Mouse (Mus musculus) myocyte (in vitro differentiated cells): Measurements from ENCODE around the gene Susd6.

ENCODE experiments used
- CEBPB ChIP-seq: IDR thresholded peaks from 2 replicates; pipeline ENCODE4 v1.6.1; 2011; ENCODE audit warnings: mild to moderate bottlenecking, moderate library complexity; ENCODE audit not compliant: poor library complexity, insufficient read depth, severe bottlenecking
- E2F4 ChIP-seq: IDR thresholded peaks from one replicate; pipeline ENCODE4 v1.6.1; 2011; ENCODE audit warnings: mild to moderate bottlenecking, control low read depth, moderate library complexity; ENCODE audit not compliant: insufficient read depth
- MAX ChIP-seq: IDR thresholded peaks from one replicate; pipeline ENCODE4 v1.6.1; 2011; ENCODE audit warnings: low read depth, mild to moderate bottlenecking, control low read depth
- MYOD1 ChIP-seq, 3 experiments: IDR thresholded peaks; one replicate each; pipeline ENCODE4 v1.6.1; 2011; ENCODE audit warnings: control low read depth in 2 of 3, low read depth in 2 of 3, mild to moderate bottlenecking in 2 of 3, moderate library complexity in 1 of 3; ENCODE audit not compliant: insufficient read length in 2 of 3, control insufficient read depth in 1 of 3
- MYOG ChIP-seq, 3 experiments: IDR thresholded peaks; one replicate each; pipeline ENCODE4 v1.6.1; 2011; ENCODE audit warnings: control low read depth in 2 of 3, low read depth in 2 of 3, mild to moderate bottlenecking in 2 of 3; ENCODE audit not compliant: insufficient read length in 2 of 3, control insufficient read depth in 1 of 3, insufficient read depth in 1 of 3
- POLR2A ChIP-seq: IDR thresholded peaks from one replicate; pipeline ENCODE4 v1.6.1; 2011; ENCODE audit warnings: low read depth, mild to moderate bottlenecking, control low read depth, moderate library complexity; ENCODE audit not compliant: insufficient read length
- POLR2AphosphoS2 ChIP-seq: IDR thresholded peaks from one replicate; pipeline ENCODE4 v1.6.1; 2011; ENCODE audit warnings: low read depth, control low read depth; ENCODE audit not compliant: insufficient read length
- REST ChIP-seq: IDR thresholded peaks from one replicate; pipeline ENCODE4 v1.6.1; 2011; ENCODE audit warnings: mild to moderate bottlenecking, control low read depth, moderate library complexity; ENCODE audit not compliant: insufficient read depth, insufficient read length
- SRF ChIP-seq: IDR thresholded peaks from one replicate; pipeline ENCODE4 v1.6.1; 2011; ENCODE audit warnings: low read depth; ENCODE audit not compliant: control insufficient read depth, insufficient read length
- TCF12 ChIP-seq: IDR thresholded peaks from one replicate; pipeline ENCODE4 v1.6.1; 2011; ENCODE audit warnings: mild to moderate bottlenecking, control low read depth; ENCODE audit not compliant: poor library complexity, insufficient read depth, severe bottlenecking
- TCF3 ChIP-seq: IDR thresholded peaks from one replicate; pipeline ENCODE4 v1.6.1; 2011; ENCODE audit warnings: low read depth, control low read depth; ENCODE audit not compliant: insufficient read length
- USF1 ChIP-seq: IDR thresholded peaks from one replicate; pipeline ENCODE4 v1.6.1; 2011; ENCODE audit warnings: low read depth, mild to moderate bottlenecking, control low read depth, moderate library complexity

- TF ChIP-seq POLR2A = no peak
- TF ChIP-seq MYOD1 (IDR thresholded peaks at IDR 0.05; ENCODE audit: control insufficient read depth in 1 of 3, insufficient read length in 2 of 3, low read depth in 2 of 3) = no peak
- no peak for TF ChIP-seq TCF12
- TF ChIP-seq MAX = no peak
- TF ChIP-seq CEBPB = no peak
- TF ChIP-seq USF1 = no peak
- TF ChIP-seq POLR2AphosphoS2 = no peak
- no peak for TF ChIP-seq SRF
- no peak for TF ChIP-seq E2F4
- no peak for TF ChIP-seq MYOG (IDR thresholded peaks at IDR 0.05; ENCODE audit: control insufficient read depth in 1 of 3, insufficient read depth in 1 of 3, insufficient read length in 2 of 3, low read depth in 2 of 3)
- no peak for TF ChIP-seq REST
- TF ChIP-seq TCF3 = no peak
These were observed 31.1 kb downstream of the Susd6 start for GRCm38 (mm10) chr12:80821312-80822007.
